Mouse (Mus musculus): ENCODE data around the gene Pcdh8.
A peak's percentile ranks its signal among the peaks of the same experiment; 100 is the strongest.

Pcdh8 gene

GRCm38 (mm10) chr14:79771094-79771535 lies at the start of gene Pcdh8:
Gene Pcdh8 (minus strand): TSS chr14:79771312.
- peak; percentile 55 for DNase-seq (ENCODE audit: low spot score)

- no peak for DNase-seq (ENCODE audit: low spot score)
Observed at GRCm38 (mm10) chr14:79814709-79815108, 43.6 kb upstream of the Pcdh8 start.

DNA sequence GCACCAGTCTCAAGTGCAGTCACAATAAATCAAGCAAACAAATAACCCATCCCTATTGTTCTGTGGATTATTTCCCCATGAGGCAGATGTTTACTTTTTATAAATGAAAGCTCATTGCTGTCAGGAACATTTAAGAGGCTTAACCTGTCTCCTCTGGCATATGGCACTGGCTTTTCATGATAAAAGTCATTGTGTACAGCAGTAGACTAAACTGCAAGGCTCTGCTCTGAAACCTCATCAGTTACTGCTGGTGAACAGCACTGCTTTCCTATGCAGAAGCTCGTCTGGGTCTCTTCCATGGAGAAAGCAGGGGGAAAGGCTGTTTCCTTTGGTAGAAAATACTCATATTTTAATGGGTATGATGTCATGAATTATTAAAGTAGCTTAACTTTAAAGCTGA lies 43.0 kb upstream of the Pcdh8 start:
- no peak for DNase-seq (ENCODE audit: low spot score)

GRCm38 (mm10) chr14:79793179-79793578 lies 22.1 kb upstream of the Pcdh8 start:
- DNase-seq (ENCODE audit: low spot score) = no peak

GRCm38 (mm10) chr14:79789535-79789934 lies 18.4 kb upstream of the Pcdh8 start:
- no peak for DNase-seq (ENCODE audit: low spot score)

GRCm38 (mm10) chr14:79788656-79789204 lies 17.6 kb upstream of the Pcdh8 start:
- no peak for DNase-seq (ENCODE audit: low spot score)

- DNase-seq (ENCODE audit: low spot score) = no peak
Observed at GRCm38 (mm10) chr14:79787918-79788317, 16.8 kb upstream of the Pcdh8 start.

DNA sequence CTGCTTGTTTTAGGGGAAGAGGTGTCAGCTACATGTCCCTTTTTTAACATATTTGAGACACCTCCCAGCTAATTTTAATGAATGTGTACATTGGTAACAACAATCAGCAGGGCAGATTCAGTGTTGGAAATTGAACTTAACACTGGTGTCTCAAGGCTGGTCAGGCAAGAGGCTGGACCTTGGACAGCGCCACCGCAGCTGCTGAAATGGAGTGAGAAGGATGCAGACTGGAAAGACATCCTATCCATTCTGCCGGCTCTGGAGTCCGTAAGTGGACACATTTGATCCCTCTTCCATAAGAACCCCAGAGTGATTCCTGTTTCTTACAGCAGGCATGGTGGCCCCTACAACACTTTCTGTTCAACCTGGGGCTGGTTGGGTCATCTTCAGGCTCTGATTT lies 14.3 kb upstream of the Pcdh8 start:
- no peak for DNase-seq (ENCODE audit: low spot score)

DNA sequence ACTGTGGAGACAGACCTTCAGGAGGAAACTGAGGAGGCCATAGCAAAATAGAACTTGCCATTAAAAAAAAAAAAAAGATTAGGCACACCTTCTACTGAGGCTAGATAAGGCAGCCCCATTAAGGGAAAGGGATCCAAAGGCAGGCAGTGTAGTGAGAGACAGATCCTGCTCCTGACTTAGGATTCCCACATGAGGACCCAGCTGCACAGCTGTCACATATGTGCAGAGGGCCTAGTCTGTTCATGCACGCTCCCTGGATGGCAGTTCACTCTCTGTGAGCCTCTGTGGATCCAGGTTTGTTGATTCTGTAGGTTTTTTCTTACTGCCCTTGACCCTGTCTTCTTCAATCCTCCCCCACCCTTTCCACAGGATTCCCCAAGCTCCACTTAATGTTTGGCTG lies 9.8 kb upstream of the Pcdh8 start:
- DNase-seq (ENCODE audit: low spot score) = no peak

- DNase-seq (ENCODE audit: low spot score) = no peak
Observed at GRCm38 (mm10) chr14:79780332-79780731, 9.2 kb upstream of the Pcdh8 start.

- DNase-seq (ENCODE audit: low spot score) = no peak
Observed at GRCm38 (mm10) chr14:79779841-79780240, 8.7 kb upstream of the Pcdh8 start.

DNA sequence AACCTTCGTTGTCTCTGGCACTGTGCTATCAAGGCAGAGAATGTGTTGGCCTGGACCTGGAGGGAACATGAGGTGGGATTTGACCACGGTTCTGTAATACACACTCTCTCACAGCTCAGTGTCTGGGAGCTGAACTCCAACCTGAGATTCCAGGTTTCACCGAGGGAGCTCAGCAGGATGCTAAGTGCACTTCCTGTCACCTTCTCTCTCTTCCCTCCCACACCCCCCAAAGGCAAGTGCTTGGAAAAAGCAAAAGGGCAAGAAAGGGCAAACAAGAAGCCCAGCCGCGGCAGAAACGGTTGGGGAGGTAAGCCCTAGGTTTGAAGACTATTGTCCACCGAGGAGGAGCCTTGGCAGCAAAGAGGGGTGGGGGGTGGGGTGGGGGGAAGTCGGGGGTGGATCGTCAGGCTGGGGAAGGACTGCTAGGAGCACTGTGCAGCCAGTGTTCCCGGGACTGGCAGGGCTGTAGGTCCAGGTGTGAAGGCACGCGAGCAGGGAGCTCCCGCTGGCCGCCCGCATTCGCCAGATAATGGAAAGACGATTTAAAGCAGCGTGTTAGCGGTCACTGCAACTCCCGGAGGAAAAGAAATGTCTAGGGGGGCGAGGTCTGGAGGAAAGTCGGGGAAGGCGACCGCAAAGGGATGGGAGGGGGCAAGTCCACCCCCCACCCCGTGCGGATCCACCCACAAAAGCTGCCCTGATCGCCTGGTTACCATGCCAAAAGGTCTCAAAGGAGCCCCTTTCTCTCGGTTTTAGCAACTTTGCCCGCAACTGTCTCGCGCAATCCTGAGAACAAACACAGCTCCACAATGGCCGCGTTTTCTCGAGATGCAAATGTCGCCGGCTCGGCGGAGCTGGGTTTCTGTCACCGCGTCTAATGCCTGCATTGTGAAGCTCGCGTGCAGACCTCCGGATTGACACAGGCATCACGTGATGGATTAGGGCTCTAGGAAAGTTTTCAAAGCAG lies 2.6 kb upstream of the Pcdh8 start:
- DNase-seq (ENCODE audit: low spot score) = no peak

GRCm38 (mm10) chr14:79771802-79772511 lies 845 bp upstream of the Pcdh8 start:
- DNase-seq (ENCODE audit: low spot score) = no peak

DNA sequence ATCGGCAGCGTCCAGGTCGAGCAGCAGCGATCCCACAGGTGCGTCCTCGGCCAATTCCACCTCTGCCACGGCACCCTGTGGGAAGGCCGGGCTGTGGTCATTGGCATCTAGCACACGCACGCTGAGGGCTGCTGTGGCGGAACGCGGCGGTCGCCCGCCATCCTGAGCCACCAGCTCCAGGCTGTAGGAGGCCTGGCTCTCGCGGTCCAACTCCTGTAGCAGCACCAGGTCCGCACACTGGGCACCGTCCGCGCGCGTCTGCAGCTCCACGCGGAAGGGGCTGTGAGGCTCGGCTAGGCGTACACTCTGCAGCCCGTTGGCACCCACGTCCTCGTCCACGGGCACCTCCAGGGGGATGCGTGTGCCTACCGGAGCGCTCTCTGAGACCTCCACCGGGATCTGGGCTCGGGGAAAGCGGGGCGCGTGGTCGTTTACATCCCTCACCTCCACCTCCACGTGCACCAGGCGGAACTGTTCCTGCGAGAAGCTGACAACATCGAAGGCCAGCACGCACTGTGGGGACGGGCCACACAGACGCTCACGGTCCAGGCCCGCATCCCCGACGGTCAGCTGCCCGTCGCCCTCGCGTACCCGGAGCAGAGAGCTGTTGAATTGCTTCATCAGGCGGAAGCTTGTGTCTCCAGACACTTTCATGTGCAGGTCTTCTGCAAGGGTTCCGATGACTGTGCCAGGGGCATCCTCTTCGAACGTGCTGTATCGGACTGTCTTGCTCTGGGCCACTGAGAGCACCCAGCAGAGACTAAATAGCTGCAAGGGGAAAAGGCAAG lies 612 bp downstream of the Pcdh8 start:
- DNase-seq (ENCODE audit: low spot score) = no peak

GRCm38 (mm10) chr14:79769618-79770017 lies 1.5 kb downstream of the Pcdh8 start:
- DNase-seq (ENCODE audit: low spot score) = peak; percentile 82

DNA sequence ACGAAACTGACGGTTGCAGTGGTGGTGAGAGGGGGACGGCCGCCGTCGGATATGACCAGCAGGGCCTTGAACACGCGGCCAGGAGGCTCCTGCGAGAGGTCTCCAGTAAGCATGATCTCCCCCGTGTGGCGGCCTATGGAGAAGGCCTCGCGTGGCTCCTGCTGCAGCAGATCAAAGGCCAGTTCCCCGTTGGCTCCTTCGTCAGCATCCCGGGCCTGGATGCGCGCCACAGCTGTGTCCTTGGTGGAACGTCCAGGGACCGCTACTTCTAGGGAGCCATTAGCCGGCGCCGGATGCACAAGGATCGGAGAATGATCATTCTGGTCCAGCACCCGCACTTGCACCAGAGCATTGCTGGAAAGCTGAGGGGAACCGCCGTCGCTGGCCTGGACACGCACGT lies 2.1 kb downstream of the Pcdh8 start:
- DNase-seq (ENCODE audit: low spot score) = no peak

- no peak for DNase-seq (ENCODE audit: low spot score)
Observed at GRCm38 (mm10) chr14:79768076-79768830, 2.9 kb downstream of the Pcdh8 start.

GRCm38 (mm10) chr14:79767601-79768000 lies 3.5 kb downstream of the Pcdh8 start:
- DNase-seq (ENCODE audit: low spot score) = no peak

GRCm38 (mm10) chr14:79765196-79765765 lies 5.8 kb downstream of the Pcdh8 start:
- no peak for DNase-seq (ENCODE audit: low spot score)

- DNase-seq (ENCODE audit: low spot score) = no peak
Observed at GRCm38 (mm10) chr14:79754601-79755222, 16.4 kb downstream of the Pcdh8 start.

Data from ovary, postnatal 14 days (tissue).